ENCODE assay signal across 7 mouse cellular contexts in genomic region chr5:125341459-125342090, GRCm38 (mm10). TPM values are rescaled to one million over a fixed set of nuclear protein-coding genes. Genes with fewer than 3 reads are reported as not detected.
A peak's percentile ranks its signal among the peaks of the same experiment; 100 is the strongest.
DNase-seq lines count a peak whose midpoint lies in the region; ATAC-seq and TF ChIP-seq lines count a peak whose summit lies in the region.

No protein-coding gene starts in this region.

- no peak overlapping the region for H3K27ac ChIP-seq in forebrain, embryonic 12.5 days
- H3K27ac ChIP-seq in liver, embryonic 14.5 days: peak overlapping the region; percentile 90
- H3K27ac ChIP-seq in stomach, postnatal 0 days (replicated peaks): no peak overlapping the region

- peaks cover 36% of the 10 kb centered on the region for H3K4me1 ChIP-seq in forebrain, embryonic 12.5 days
- peaks cover 33 to 46% of the 10 kb centered on the region in 2 experiments for H3K4me1 ChIP-seq in liver, embryonic 14.5 days (replicated peaks; ENCODE audit: control insufficient read depth in 2 of 2, insufficient read depth in 2 of 2, low read length in 1 of 2)
- H3K4me1 ChIP-seq in stomach, postnatal 0 days (replicated peaks; ENCODE audit: control insufficient read depth, insufficient read depth): peaks cover 7% of the 10 kb centered on the region

- peak; percentile 17; the same call in 1 of the 2 replicates for ATAC-seq in forebrain, embryonic 12.5 days (ENCODE audit: low FRiP score)
- peak; percentile 79 for ATAC-seq in liver, embryonic 14.5 days (ENCODE audit: insufficient read depth)
- ATAC-seq in stomach, postnatal 0 days (ENCODE audit: low FRiP score, low TSS enrichment): no peak

- no peaks in the 10 kb centered on the region for H3K36me3 ChIP-seq in forebrain, embryonic 12.5 days (replicated peaks)
- H3K36me3 ChIP-seq in liver, embryonic 14.5 days (replicated peaks; ENCODE audit: control insufficient read depth, insufficient read depth, low read depth): no peaks in the 10 kb centered on the region
- H3K36me3 ChIP-seq in stomach, postnatal 0 days (ENCODE audit: control insufficient read depth, insufficient read depth, low read length): no peaks in the 10 kb centered on the region

- no peak for TF ChIP-seq CTCF in liver, embryonic 14.5 days (IDR thresholded peaks at IDR 0.05; ENCODE audit: low read depth)
- TF ChIP-seq CTCF in stomach, postnatal 0 days (IDR thresholded peaks at IDR 0.05; ENCODE audit: low read depth): no peak

- H3K9me3 ChIP-seq in forebrain, embryonic 12.5 days: no peaks in the 10 kb centered on the region
- H3K9me3 ChIP-seq in liver, embryonic 14.5 days (ENCODE audit: control insufficient read depth, low read length): no peaks in the 10 kb centered on the region
- H3K9me3 ChIP-seq in stomach, postnatal 0 days (ENCODE audit: control insufficient read depth, low read length): no peaks in the 10 kb centered on the region

- peak; percentile 60 for TF ChIP-seq EP300 in liver, embryonic 14.5 days (IDR thresholded peaks at IDR 0.05; ENCODE audit: low read depth)
- no peak for TF ChIP-seq EP300 in stomach, postnatal 0 days (optimal IDR thresholded peaks at IDR 0.05)

- intact Hi-C loops in left cerebral cortex, postnatal 4 days (cut with DNase I): loop anchor here (10.0 kb wide), 1 partner anchor 57 kb away; no protein-coding TSS in a partner anchor

- WGBS in forebrain, embryonic 12.5 days: 58% methylated on average over 14 of the region's 14 CpGs
- 7% methylated on average over 14 of the region's 14 CpGs for WGBS in liver, embryonic 14.5 days (ENCODE audit: insufficient replicate concordance)
- WGBS in stomach, postnatal 0 days: 50% methylated on average over 14 of the region's 14 CpGs

- peaks cover 10% of the 10 kb centered on the region for H3K27me3 ChIP-seq in forebrain, embryonic 12.5 days
- H3K27me3 ChIP-seq in liver, embryonic 14.5 days (ENCODE audit: control insufficient read depth, insufficient read depth, low read length): no peaks in the 10 kb centered on the region
- H3K27me3 ChIP-seq in stomach, postnatal 0 days (ENCODE audit: control insufficient read depth, insufficient read depth, low read length): no peaks in the 10 kb centered on the region

- peak overlapping the region; percentile 95 for H3K4me2 ChIP-seq in forebrain, embryonic 12.5 days
- H3K4me2 ChIP-seq in liver, embryonic 14.5 days (ENCODE audit: low read depth): peak overlapping the region; percentile 92
- H3K4me2 ChIP-seq in stomach, postnatal 0 days (replicated peaks; ENCODE audit: low read depth): peak overlapping the region; percentile 96

- H3K4me3 ChIP-seq in forebrain, embryonic 12.5 days (replicated peaks): peak overlapping the region; percentile 63
- H3K4me3 ChIP-seq in liver, embryonic 14.5 days (ENCODE audit: insufficient read depth in 1 of 2, low read depth in 2 of 2, low read length in 2 of 2): peak overlapping the region; percentile 45 to 90
- peak overlapping the region; percentile 76; the same call in 1 of the 2 replicates for H3K4me3 ChIP-seq in stomach, postnatal 0 days (ENCODE audit: low read depth, low read length)

- DNase-seq in spleen, adult 12 weeks (ENCODE audit: low spot score): peak; percentile 38
- no peak for DNase-seq in spleen, postnatal 14 days (ENCODE audit: low spot score in 2 of 2)
- peak; percentile 55 to 72 (median 66) for DNase-seq in liver, embryonic 14.5 days (ENCODE audit: low read depth in 3 of 3, low spot score in 3 of 3)
- no peak for DNase-seq in stomach, postnatal 0 days (ENCODE audit: low spot score)
- DNase-seq in left cerebral cortex, postnatal 4 days: no peak
- no peak for DNase-seq in right cerebral cortex, postnatal 25 days

- H3K9ac ChIP-seq in forebrain, embryonic 12.5 days: no peak overlapping the region
- peak overlapping the region; percentile 66 for H3K9ac ChIP-seq in liver, embryonic 14.5 days (replicated peaks)
- H3K9ac ChIP-seq in stomach, postnatal 0 days (ENCODE audit: low read length): peak overlapping the region; percentile 75; the same call in 1 of the 2 replicates

RNA-seq across cellular contexts. Expression of gene Scarb1, which starts 0.7 kb away (rescaled TPM):
- polyA plus RNA-seq in forebrain, embryonic 12.5 days (2016; fragmentation: Nextera tagmentation; extraction: Ambion mirVana): 31.5 and 38.7 TPM in 2 replicates
- 50.1 and 54.1 TPM in 2 replicates for polyA plus RNA-seq in liver, embryonic 14.5 days (2012; rRNA removed)
- 41.6 and 50.6 TPM in 2 replicates for polyA plus RNA-seq in liver, embryonic 14.5 days (2014; fragmentation: Nextera tagmentation; extraction: Ambion mirVana)
- polyA plus RNA-seq in stomach, postnatal 0 days (2015; fragmentation: Nextera tagmentation; extraction: Ambion mirVana): 30.1 and 31.8 TPM in 2 replicates
- 10 to 100 TPM; 56.2 to 56.7 TPM for total RNA-seq in left cerebral cortex, postnatal 4 days (2021)

RNA-seq across cellular contexts. Expression of gene Gm10382, which starts 47.5 kb away (rescaled TPM):
- 0.91 and 0.97 TPM in 2 replicates for polyA plus RNA-seq in forebrain, embryonic 12.5 days (2016; fragmentation: Nextera tagmentation; extraction: Ambion mirVana)
- 0.05 and 0.10 TPM in 2 replicates for polyA plus RNA-seq in liver, embryonic 14.5 days (2012; rRNA removed)
- not detected in 2 replicates for polyA plus RNA-seq in liver, embryonic 14.5 days (2014; fragmentation: Nextera tagmentation; extraction: Ambion mirVana)
- 0.51 and 0.56 TPM in 2 replicates for polyA plus RNA-seq in stomach, postnatal 0 days (2015; fragmentation: Nextera tagmentation; extraction: Ambion mirVana)
- under 1 TPM; 0.48 to 0.52 TPM for total RNA-seq in left cerebral cortex, postnatal 4 days (2021)

RNA-seq across cellular contexts. Expression of gene Ubc, which starts 48.4 kb away (rescaled TPM):
- polyA plus RNA-seq in forebrain, embryonic 12.5 days (2016; fragmentation: Nextera tagmentation; extraction: Ambion mirVana): 1,113 and 1,114 TPM in 2 replicates
- polyA plus RNA-seq in liver, embryonic 14.5 days (2012; rRNA removed): 155 and 221 TPM in 2 replicates
- polyA plus RNA-seq in liver, embryonic 14.5 days (2014; fragmentation: Nextera tagmentation; extraction: Ambion mirVana): 313 and 374 TPM in 2 replicates
- polyA plus RNA-seq in stomach, postnatal 0 days (2015; fragmentation: Nextera tagmentation; extraction: Ambion mirVana): 537 and 549 TPM in 2 replicates
- 100 to 1,000 TPM; 849 to 918 TPM for total RNA-seq in left cerebral cortex, postnatal 4 days (2021)

Comparison
In these comparisons a context has a peak if more than half of its experiments do, and no peak if none do; other contexts are left out.
1. DNase-seq: peak in spleen, adult 12 weeks (single experiment) and liver, embryonic 14.5 days (3 of 3); none in spleen, postnatal 14 days (0 of 2), stomach, postnatal 0 days (single experiment), left cerebral cortex, postnatal 4 days (single experiment) and right cerebral cortex, postnatal 25 days (single experiment).
2. Peak in every context shown above with its lines, with median percentiles within 50 percentile points of each other: H3K4me2 ChIP-seq and H3K4me3 ChIP-seq.